Mouse (Mus musculus): Measurements from ENCODE around the gene Epha8.

Gene Epha8

GRCm38 (mm10) chr4:136960068-136960467 is 3.5 kb upstream of the Epha8 start:
- DNase-seq (ENCODE audit: low read depth, low spot score), result no peak

DNA sequence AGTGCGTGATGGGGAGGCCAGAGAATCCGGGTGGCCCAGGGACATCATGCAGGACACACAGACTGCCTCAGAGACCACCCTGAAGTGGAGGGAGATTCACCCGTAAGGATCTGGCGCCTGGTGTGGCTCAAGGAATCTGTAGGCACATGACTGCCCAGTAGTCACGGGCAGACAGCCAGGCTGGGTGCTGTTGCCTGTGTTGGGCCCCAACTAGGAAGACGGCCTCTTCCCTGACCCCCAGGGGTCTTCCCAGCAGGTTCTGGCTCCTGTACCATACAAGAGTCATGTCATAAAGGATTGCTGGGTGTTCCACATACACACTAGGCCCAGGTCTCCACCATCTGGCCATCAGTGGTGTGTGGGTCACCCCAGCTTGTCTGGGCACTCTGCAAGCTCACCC is 2.1 kb downstream of the Epha8 start:
- no peak for DNase-seq (ENCODE audit: low read depth, low spot score)

GRCm38 (mm10) chr4:136949266-136949989 is 7.2 kb downstream of the Epha8 start:
- peak; percentile 45 for DNase-seq (ENCODE audit: low read depth, low spot score)

DNA sequence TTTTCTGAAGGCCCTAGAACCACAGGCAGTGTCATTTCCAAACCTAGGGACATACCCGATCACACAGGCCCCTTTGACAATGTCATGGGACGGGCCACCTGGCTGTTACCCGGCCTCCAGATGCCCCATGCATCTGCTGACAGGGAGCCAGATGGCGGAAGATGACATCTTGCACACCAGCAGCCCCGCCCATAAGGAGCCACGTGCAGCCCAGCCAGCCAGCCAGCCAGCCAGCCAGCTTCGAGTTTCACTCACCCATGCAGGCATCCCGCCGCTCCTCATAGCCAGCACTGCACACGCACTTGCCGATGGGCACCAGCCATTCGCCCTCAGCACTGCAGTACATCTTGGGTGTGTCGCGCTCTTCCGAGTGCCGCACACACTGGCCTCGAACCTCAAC is 11.2 kb downstream of the Epha8 start:
- no peak for DNase-seq (ENCODE audit: low read depth, low spot score)

- DNase-seq (ENCODE audit: low read depth, low spot score), result no peak
Observed at GRCm38 (mm10) chr4:136944558-136945350, 11.9 kb downstream of the Epha8 start.

GRCm38 (mm10) chr4:136943175-136943574 is 13.4 kb downstream of the Epha8 start:
- DNase-seq (ENCODE audit: low read depth, low spot score), result no peak

DNA sequence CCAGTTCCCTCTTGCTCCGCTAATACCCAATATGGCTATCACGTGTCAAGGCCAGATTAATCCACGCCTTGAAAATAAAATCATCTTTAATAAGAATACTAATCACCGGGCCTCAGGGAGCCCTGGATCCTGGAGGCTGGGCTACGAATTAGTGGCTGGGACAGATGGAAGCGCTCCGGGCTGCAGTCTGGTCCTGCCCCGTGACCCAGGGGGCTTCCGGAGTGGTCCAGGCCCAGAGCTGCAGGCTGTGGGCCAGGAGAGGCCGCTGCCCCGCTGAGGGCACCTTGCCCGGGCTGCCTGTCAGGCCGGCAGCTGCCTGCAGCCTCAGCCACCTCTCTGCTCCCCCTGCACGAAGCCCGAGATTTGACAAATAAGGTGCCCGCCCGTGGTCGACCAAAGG is 13.9 kb downstream of the Epha8 start:
- DNase-seq (ENCODE audit: low read depth, low spot score), result no peak

- no peak for DNase-seq (ENCODE audit: low read depth, low spot score)
Observed at GRCm38 (mm10) chr4:136937935-136938334, 18.7 kb downstream of the Epha8 start.

GRCm38 (mm10) chr4:136937344-136937743 is 19.3 kb downstream of the Epha8 start:
- DNase-seq (ENCODE audit: low read depth, low spot score), result no peak

- DNase-seq (ENCODE audit: low read depth, low spot score), result no peak
Observed at GRCm38 (mm10) chr4:136934746-136935613, 21.6 kb downstream of the Epha8 start.

- no peak for DNase-seq (ENCODE audit: low read depth, low spot score)
Observed at GRCm38 (mm10) chr4:136930474-136930873, 26.1 kb downstream of the Epha8 start.

DNA sequence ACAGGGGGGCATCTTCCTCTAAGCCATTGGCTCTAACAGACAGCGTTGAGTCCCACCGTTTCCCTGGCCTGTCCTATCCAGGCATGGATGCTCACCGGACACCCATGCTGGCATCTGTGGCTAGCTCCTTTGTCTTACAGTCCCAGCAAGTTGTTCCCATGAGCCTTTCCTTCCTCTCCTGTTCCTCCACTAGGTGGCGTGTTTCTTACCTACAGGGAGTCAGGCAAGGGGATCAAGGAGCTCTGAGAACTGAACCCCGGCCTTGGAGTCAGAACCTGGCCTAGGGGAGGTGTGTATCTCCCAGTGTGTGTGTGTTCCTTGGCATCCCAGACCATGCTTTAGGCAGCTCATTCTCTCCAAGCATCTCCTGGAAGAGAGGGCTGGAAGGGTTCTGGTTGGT is 27.7 kb downstream of the Epha8 start:
- peak; percentile 73 for DNase-seq (ENCODE audit: low read depth, low spot score)

GRCm38 (mm10) chr4:136925804-136926203 is 30.8 kb downstream of the Epha8 start:
- DNase-seq (ENCODE audit: low read depth, low spot score), result no peak

DNA sequence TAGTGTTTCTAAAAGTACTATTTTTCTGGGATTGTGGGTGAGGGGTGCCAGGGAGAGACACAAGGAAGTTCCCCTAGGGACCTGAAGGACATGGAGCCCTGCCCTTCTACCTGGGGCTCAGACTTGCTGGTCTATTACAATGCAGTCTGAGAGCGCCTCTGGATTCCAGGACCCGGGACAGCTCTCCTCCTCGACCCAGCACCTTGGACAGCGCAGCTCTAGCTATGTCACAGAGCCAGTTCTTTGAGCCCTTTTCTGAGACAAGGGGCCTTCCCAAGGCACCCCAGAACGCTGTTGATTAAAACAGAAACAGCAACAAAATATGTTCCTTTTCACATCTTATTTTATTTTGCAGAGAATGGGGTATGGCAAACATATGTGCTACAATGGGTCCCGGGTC is 32.1 kb downstream of the Epha8 start:
- DNase-seq (ENCODE audit: low read depth, low spot score), result peak; percentile 84

GRCm38 (mm10) chr4:136919526-136919925 is 37.1 kb downstream of the Epha8 start:
- no peak for DNase-seq (ENCODE audit: low read depth, low spot score)

GRCm38 (mm10) chr4:136918834-136919233 is 37.8 kb downstream of the Epha8 start:
- no peak for DNase-seq (ENCODE audit: low read depth, low spot score)

DNA sequence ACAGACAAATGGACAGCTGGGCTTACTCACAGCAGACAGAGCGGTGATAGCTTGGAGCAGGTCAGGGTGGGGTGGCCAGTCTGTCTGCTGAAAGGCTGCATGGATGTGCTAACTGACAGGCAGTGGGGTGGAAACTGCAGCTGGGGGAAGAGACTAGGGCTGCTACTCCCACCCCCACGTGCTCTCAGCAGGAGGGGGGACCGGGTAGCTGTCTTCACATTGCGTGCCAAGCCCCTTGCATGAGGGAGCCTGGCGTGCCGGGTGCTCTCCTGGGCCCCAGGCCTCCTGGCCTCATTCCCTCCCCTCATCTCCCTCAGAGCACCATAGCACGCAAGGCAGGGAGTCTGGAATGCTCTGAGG is 39.5 kb downstream of the Epha8 start:
- no peak for DNase-seq (ENCODE audit: low read depth, low spot score)

- no peak for DNase-seq (ENCODE audit: low read depth, low spot score)
Observed at GRCm38 (mm10) chr4:136916359-136917164, 40.1 kb downstream of the Epha8 start.

DNA sequence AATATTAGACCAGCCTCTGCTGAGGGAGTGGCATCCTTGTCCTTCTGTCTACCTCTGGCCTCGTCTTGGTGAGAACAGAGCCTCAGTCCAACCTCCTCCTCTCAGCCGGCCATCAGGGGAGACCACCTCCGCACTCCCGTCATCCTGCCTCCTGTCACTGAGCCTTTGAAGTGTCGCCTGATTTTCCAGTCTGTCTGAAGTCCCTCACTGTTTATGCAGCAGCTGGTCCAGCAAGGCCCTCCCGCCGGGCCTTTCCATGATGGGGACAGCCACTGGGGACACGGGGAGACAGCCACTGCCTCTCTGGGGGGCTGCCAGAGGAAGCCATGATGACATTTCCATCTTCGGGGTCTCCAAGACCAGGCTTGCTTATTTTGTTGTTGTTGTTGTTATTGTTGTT is 43.8 kb downstream of the Epha8 start:
- no peak for DNase-seq (ENCODE audit: low read depth, low spot score)

GRCm38 (mm10) chr4:136911804-136912203 is 44.8 kb downstream of the Epha8 start:
- DNase-seq (ENCODE audit: low read depth, low spot score), result no peak

- no peak for DNase-seq (ENCODE audit: low read depth, low spot score)
Observed at GRCm38 (mm10) chr4:136911211-136911646, 45.4 kb downstream of the Epha8 start.

Data from forelimb bud, embryonic 11.5 days (tissue).